Mouse (Mus musculus) forebrain, embryonic 16.5 days (tissue): Measurements from ENCODE around the gene Igsf6. TPM values are rescaled to one million over a fixed set of nuclear protein-coding genes. Genes with fewer than 3 reads are reported as not detected.

ENCODE experiments used
- ATAC-seq: fragments of 200-750 bp; cut with Nextera tagmentation; 2 replicates; pipeline ENCODE4 v1.8.0; 2017; ENCODE audit warnings: mild to moderate bottlenecking, moderate library complexity
- H3K27ac ChIP-seq: fragments of 300-500 bp; sonication (generic); 2 replicates; pipeline ENCODE4 v1.5.1; 2014; ENCODE audit warnings: low read length, control low read depth
- H3K27me3 ChIP-seq: fragments of 300-500 bp; sonication (generic); replicated peaks from 2 replicates; pipeline ENCODE4 v1.6.1; 2014; ENCODE audit warnings: low read length; ENCODE audit not compliant: control insufficient read depth, insufficient read depth
- H3K36me3 ChIP-seq: fragments of 300-500 bp; sonication (generic); 2 replicates; pipeline ENCODE4 v1.6.1; 2014; ENCODE audit not compliant: control insufficient read depth, insufficient read depth
- H3K4me1 ChIP-seq: fragments of 300-500 bp; sonication (generic); replicated peaks from 2 replicates; pipeline ENCODE4 v1.6.1; 2014; ENCODE audit warnings: low read length; ENCODE audit not compliant: control insufficient read depth, insufficient read depth
- H3K4me2 ChIP-seq: fragments of 300-500 bp; sonication (generic); 2 replicates; pipeline ENCODE4 v1.6.1; 2014; ENCODE audit warnings: mild to moderate bottlenecking, low read length, control low read depth
- H3K4me3 ChIP-seq: fragments of 300-500 bp; sonication (generic); replicated peaks from 2 replicates; pipeline ENCODE4 v1.5.1; 2014; ENCODE audit warnings: mild to moderate bottlenecking, low read length, control low read depth
- H3K9ac ChIP-seq: fragments of 300-500 bp; sonication (generic); replicated peaks from 2 replicates; pipeline ENCODE4 v1.6.1; 2014; ENCODE audit warnings: low read depth, low read length, control low read depth
- H3K9me3 ChIP-seq: fragments of 300-500 bp; sonication (generic); 2 replicates; pipeline ENCODE4 v1.6.1; 2016; ENCODE audit warnings: low read length; ENCODE audit not compliant: control insufficient read depth
- WGBS: fragments of 180-500 bp; shearing (Covaris S2); extraction: QIAGEN DNeasy Blood & Tissue Kit; methylation state at CpG from one replicate; pipeline ENCODE4 v1.1.7; 2014; 5-methylcytosine and 5-hydroxymethylcytosine counted together
- polyA plus RNA-seq: library from polyadenylated mRNA; unstranded; fragments of >200 nt; fragmentation: Nextera tagmentation; extraction: Ambion mirVana; gene quantifications from 2 replicates; pipeline ENCODE4 v1.2.1, GENCODE M21; 2015

Gene Igsf6
- polyA plus RNA-seq, 1 experiment from 2014 or later: 0.77 TPM

GRCm38 (mm10) chr7:121072506-121072905, 1.9 kb downstream of the Igsf6 start:
- no peak for ATAC-seq
- no peaks in the 10 kb centered on the region for H3K4me1 ChIP-seq
- no peak overlapping the region for H3K9ac ChIP-seq
- H3K4me3 ChIP-seq: no peak overlapping the region
- no peak overlapping the region for H3K4me2 ChIP-seq
- H3K27me3 ChIP-seq: no peaks in the 10 kb centered on the region
- H3K36me3 ChIP-seq: no peaks in the 10 kb centered on the region
- no peaks in the 10 kb centered on the region for H3K9me3 ChIP-seq
- WGBS: 94% methylated on average over 5 of the region's 5 CpGs
- H3K27ac ChIP-seq: no peak overlapping the region

- Histone ChIP-seq H3K4me1 (no peaks in the 10 kb centered on the region), H3K36me3 (no peaks in the 10 kb centered on the region), H3K9ac (no peak overlapping the region), H3K4me3 (no peak overlapping the region), H3K27ac (no peak overlapping the region), H3K27me3 (no peaks in the 10 kb centered on the region), H3K9me3 (no peaks in the 10 kb centered on the region), H3K4me2 (no peak overlapping the region)
- no peak for ATAC-seq
- 91% methylated on average over 4 of the region's 4 CpGs for WGBS
Measured at GRCm38 (mm10) chr7:121071276-121071675, 3.1 kb downstream of the Igsf6 start.

DNA sequence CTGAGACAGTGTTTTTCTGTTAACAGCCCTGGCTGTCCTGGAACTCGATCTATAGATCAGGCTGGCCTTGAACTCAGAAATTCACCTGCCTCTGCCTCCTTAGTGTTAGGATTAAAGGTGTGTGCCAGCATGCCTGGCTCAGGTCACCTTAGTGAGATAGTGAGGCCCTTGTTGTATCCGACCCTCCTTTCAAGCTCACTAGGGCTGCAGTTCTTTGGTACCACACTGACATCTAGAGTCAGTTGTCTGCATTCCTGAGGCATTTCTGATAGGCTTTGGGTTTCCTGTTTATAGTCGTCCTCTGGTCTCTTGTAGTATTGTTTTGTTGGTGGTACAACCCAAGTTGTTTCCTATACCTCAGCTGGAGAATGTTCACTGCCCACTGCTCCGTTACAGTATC, 10.1 kb downstream of the Igsf6 start:
- no peaks in the 10 kb centered on the region for H3K9me3 ChIP-seq
- no peak overlapping the region for H3K4me2 ChIP-seq
- peaks cover 4% of the 10 kb centered on the region for H3K4me1 ChIP-seq
- no peak for ATAC-seq
- H3K36me3 ChIP-seq: 0 out of 2 replicates have a peak, but pooled peaks cover under 1% of the 10 kb centered on the region
- H3K9ac ChIP-seq: no peak overlapping the region
- H3K27ac ChIP-seq: no peak overlapping the region
- WGBS: 63% methylated on average over 4 of the region's 4 CpGs
- H3K4me3 ChIP-seq: no peak overlapping the region
- no peaks in the 10 kb centered on the region for H3K27me3 ChIP-seq

DNA sequence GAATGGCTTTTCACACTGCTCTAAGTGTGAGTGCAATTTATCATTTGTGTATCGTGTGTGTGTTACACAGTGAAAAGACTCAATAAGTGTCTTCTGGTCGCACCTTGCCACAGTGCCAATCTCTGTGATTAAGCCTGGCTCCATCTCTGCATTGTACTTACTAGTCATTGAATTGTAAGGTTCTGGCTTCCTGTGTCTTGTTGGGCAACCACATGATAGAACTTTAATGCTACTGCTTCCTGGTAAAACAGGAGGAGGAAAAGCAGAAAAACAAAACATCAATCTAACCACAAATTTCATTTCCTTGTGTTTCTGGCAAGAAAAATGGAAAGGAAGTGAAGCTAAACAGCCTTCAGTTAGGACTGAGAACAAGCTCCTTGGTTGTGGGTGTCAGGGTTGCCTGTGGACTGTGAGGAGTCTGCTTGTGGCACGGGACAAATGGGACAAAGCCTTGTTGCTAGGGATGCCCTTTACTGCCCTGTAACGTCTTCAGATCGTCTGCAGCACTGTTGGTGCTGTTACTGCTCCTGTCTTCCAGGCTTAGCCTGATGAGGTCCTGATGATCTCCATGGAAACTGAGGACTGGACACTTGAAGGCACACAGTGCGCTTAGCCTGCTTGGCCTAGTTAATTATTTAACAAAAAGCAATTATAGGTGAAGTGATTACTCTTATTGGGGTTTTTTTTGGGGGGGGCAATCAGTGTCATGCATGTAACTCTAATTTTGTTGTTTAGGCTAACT, 14.7 kb downstream of the Igsf6 start:
- no peak for ATAC-seq
- Histone ChIP-seq H3K27me3 (no peaks in the 10 kb centered on the region), H3K4me3 (no peak overlapping the region), H3K9me3 (no peaks in the 10 kb centered on the region), H3K9ac (no peak overlapping the region), H3K27ac (no peak overlapping the region), H3K36me3 (peaks cover 12% of the 10 kb centered on the region), H3K4me2 (no peak overlapping the region), H3K4me1 (peaks cover 4% of the 10 kb centered on the region)
- 61% methylated on average over 6 of the region's 6 CpGs for whole genome bisulfite sequencing

DNA sequence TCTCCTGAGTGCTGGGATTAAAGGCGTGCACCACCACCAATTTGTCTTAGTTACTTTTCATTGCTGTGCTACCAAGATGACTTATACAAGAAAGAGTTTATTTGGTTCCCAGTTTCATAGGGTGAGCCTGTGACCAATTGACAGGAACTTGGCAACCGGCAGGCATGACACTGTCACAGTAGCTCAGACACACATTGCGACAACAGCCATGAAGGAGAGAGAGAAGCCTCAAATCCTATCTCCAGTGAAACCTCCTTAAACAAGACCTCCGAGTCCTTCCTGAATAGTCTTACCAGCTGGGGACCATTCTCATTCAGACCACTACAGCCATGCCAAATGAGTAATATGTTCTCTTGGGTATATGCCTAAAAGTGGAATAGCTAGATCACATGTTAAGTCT, 21.3 kb downstream of the Igsf6 start:
- WGBS: 87% methylated on average over 4 of the region's 4 CpGs
- Histone ChIP-seq H3K4me3 (no peak overlapping the region), H3K4me2 (no peak overlapping the region), H3K27ac (no peak overlapping the region), H3K27me3 (no peaks in the 10 kb centered on the region), H3K4me1 (no peaks in the 10 kb centered on the region), H3K9me3 (no peaks in the 10 kb centered on the region), H3K9ac (no peak overlapping the region), H3K36me3 (peaks cover 4% of the 10 kb centered on the region)
- ATAC-seq: no peak

DNA sequence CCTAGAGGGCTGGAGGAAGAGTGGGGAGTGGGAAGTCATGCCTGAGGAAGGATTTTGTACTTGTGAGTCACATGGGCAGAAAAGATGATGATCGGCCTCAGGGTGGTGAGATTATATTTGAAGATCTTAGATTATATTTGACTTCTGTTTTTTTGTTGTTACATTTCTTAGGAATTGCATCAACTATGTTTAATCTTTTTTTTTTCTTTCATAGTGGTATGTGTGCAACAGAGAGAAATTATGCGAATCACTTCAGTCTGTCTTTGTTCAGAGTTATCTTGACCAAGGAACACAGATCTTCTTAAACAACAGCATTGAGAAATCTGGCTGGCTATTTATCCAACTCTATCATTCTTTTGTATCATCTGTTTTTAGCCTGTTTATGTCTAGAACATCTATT, 26.7 kb downstream of the Igsf6 start:
- ATAC-seq: no peak
- 100% methylated on average over 2 of the region's 2 CpGs for WGBS
- Histone ChIP-seq H3K9ac (no peak overlapping the region), H3K27ac (no peak overlapping the region), H3K27me3 (no peaks in the 10 kb centered on the region), H3K4me2 (no peak overlapping the region), H3K9me3 (no peaks in the 10 kb centered on the region), H3K36me3 (no peaks in the 10 kb centered on the region; the same call in 1 of the 2 replicates), H3K4me1 (no peaks in the 10 kb centered on the region), H3K4me3 (no peak overlapping the region)

GRCm38 (mm10) chr7:121045671-121046453, 28.5 kb downstream of the Igsf6 start:
- H3K27me3 ChIP-seq: no peaks in the 10 kb centered on the region
- H3K9ac ChIP-seq: no peak overlapping the region
- H3K27ac ChIP-seq: no peak overlapping the region
- no peaks in the 10 kb centered on the region for H3K9me3 ChIP-seq
- H3K4me3 ChIP-seq: no peak overlapping the region
- 97% methylated on average over 6 of the region's 6 CpGs for WGBS
- H3K4me2 ChIP-seq: no peak overlapping the region
- H3K4me1 ChIP-seq: no peaks in the 10 kb centered on the region
- H3K36me3 ChIP-seq: no peaks in the 10 kb centered on the region
- ATAC-seq: no peak

DNA sequence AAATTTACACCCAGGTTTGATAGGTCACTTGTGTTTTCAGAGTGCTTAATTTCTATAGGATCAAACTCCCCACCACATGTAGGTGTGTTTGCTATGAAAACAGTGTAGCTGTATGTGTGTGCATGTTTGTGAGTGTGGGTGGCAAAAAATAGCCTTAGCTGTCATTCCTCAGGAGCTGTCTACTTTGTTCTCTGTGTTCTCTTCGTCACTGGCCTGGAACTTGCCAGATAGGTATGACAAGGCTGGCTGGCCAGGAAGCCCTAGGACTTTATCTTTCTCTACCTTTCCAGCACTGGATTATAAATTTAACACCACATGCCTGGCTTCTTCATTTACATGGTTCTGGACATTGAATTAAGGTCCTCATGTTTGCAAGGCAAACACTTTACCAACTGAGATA, 30.1 kb downstream of the Igsf6 start:
- Histone ChIP-seq H3K27me3 (no peaks in the 10 kb centered on the region), H3K4me1 (no peaks in the 10 kb centered on the region; the same call in 1 of the 2 replicates), H3K27ac (no peak overlapping the region), H3K4me2 (no peak overlapping the region), H3K36me3 (no peaks in the 10 kb centered on the region), H3K9ac (no peak overlapping the region), H3K4me3 (no peak overlapping the region), H3K9me3 (no peaks in the 10 kb centered on the region)
- no peak for ATAC-seq
- WGBS: 95% methylated on average over 1 of the region's 1 CpGs

DNA sequence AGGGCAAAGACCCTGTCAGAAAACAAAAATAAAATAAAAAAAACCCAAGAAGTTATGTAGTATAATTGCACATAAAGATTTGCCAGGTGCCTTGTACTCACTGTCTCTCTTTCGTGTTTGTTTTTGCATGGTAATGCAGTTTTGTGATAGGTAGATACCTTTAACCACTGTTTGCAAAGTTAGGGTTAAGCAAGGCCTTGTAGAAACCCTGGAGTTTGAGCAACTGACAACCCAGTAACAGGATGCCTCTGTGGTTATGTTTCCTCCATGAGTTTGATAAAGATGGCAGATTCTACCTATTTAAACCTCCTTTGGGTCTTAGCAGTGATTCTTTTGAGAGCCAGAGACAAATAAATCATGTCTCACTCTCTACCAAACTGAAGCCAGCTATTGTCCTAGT, 30.9 kb downstream of the Igsf6 start:
- WGBS: 97% methylated on average over 1 of the region's 1 CpGs
- Histone ChIP-seq H3K27ac (no peak overlapping the region), H3K9me3 (no peaks in the 10 kb centered on the region), H3K27me3 (no peaks in the 10 kb centered on the region), H3K4me1 (peaks cover 2% of the 10 kb centered on the region), H3K4me3 (no peak overlapping the region), H3K9ac (no peak overlapping the region), H3K36me3 (no peaks in the 10 kb centered on the region), H3K4me2 (no peak overlapping the region)
- ATAC-seq: no peak
